Mouse (Mus musculus): ENCODE data around the gene Rpl3. TPM values are rescaled to one million over a fixed set of nuclear protein-coding genes. Genes with fewer than 3 reads are reported as not detected.
A peak's percentile ranks its signal among the peaks of the same experiment; 100 is the strongest.

Rpl3 gene
- total and polyA plus RNA-seq, 2 experiments = 304 to 399 TPM

DNA sequence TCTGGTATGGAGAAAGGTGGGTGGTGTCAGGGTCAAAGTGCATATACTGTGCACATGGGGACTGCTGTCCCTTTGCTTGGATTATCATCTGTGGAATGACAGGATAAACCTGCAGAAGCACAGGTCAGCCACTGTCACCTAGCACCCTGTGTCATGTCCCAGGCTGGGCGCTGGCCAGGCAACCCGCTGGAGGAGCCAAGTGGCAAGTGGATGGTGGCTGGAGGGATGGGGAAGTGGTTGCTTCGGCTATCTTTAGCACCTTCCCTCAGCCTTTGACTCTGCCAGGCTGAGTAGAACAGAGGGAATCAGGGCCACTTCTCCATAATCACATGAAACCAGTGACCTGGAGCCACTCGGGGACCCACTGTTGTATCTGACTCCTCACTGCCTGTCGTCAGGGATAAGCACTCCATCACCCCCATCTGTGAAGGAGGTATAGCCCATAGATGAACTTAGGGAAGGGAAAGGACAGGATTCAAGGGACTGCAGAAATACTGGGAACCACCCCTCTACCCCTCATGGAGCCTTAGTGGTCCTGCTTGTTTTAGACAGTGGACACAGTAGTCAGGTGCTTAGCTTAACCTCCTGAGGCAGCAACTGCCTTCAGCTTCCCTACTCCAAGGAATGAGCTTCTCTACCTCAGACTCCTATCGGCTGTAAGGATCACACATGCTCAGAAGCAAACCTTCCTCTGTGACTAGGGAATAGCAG is 16.9 kb downstream of the Rpl3 start:
- peaks cover 27% of the 10 kb centered on the region for H3K36me3 ChIP-seq (ENCODE audit: control insufficient read depth, insufficient read depth, low read length)
- 59% methylated on average over 6 of the region's 6 CpGs for WGBS
- no peaks in the 10 kb centered on the region for H3K79me2 ChIP-seq (ENCODE audit: control insufficient read depth, insufficient read depth, low read length)
- no peaks in the 10 kb centered on the region for H3K27me3 ChIP-seq (ENCODE audit: control insufficient read depth, insufficient read depth, low read length)
- peaks cover 3% of the 10 kb centered on the region; the same call in 1 of the 2 replicates for H3K4me1 ChIP-seq (ENCODE audit: control insufficient read depth, insufficient read depth, low read length)
- peak overlapping the region; percentile 24 for H3K27ac ChIP-seq (replicated peaks; ENCODE audit: insufficient read depth, low read depth, low read length)
- DNase-seq (ENCODE audit: extremely low read depth, low read depth, low spot score) = no peak
- TF ChIP-seq CTCF (IDR thresholded peaks at IDR 0.05; ENCODE audit: low read depth, low read length) = no peak
- TF ChIP-seq POLR2A (IDR thresholded peaks at IDR 0.05; ENCODE audit: extremely low read depth, insufficient read depth, low read length) = no peak
- H3K4me3 ChIP-seq (ENCODE audit: insufficient read depth, low read depth, low read length) = no peak overlapping the region
- H3K9ac ChIP-seq (ENCODE audit: low read depth, low read length) = no peak overlapping the region

DNA sequence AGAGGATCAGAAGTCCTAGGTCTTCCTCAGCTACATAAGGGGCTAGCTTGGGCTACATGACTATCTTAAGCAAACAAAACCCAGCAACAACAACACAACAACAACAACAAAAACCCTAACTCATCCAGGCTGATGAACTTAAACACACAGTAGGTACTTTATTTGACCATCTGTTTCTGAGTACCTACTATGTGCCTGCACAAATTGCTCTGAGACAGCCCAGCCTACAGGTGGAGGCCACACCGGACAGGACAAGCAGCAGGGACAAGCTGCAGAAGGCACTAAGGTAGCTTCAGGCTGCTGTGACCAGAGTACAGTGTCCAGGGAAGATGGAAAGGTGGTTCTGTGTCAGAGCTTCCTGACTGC is 18.4 kb downstream of the Rpl3 start:
- WGBS = 97% methylated on average over 1 of the region's 1 CpGs
- no peak overlapping the region for H3K27ac ChIP-seq (replicated peaks; ENCODE audit: insufficient read depth, low read depth, low read length)

DNA sequence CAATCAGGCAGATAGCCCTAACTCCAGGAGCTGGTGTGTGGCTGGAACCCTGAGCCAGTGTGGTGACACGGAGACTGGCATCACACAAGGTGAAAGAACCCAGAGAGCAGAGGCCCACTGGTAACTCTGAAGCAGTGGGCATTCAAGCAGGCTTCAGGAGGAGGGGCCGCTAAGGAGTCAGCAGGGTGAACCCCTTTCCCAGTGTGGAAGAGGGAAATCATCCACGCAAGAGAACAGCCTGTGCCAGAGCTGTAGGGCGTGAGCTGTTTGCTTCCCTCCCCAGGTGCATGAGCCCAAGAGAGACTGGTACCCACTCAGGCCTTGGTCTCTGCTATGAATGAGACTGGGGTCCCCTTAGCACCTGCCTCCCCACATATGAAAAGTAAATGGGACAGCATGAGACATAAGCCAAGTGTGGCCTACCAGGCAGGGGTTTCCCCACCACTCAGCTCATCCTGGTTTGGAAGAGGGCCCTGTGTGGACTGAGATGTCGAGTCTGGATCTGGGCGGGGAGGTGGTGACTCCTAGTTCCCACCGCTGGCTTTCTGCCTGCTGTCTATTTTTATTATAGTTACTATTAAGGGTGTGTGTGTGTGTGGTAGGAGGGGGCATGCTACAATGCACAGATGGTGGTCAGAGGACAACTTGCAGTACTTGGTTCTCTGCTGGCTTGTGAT is 19.0 kb downstream of the Rpl3 start:
- Histone ChIP-seq H3K4me1 (ENCODE audit: control insufficient read depth, insufficient read depth, low read length) (peaks cover 3% of the 10 kb centered on the region; the same call in 1 of the 2 replicates), H3K27ac (replicated peaks; ENCODE audit: insufficient read depth, low read depth, low read length) (peak overlapping the region; percentile 28; the same call in 1 of the 2 replicates), H3K36me3 (ENCODE audit: control insufficient read depth, insufficient read depth, low read length) (peaks cover 7% of the 10 kb centered on the region; the same call in 1 of the 2 replicates), H3K4me3 (ENCODE audit: insufficient read depth, low read depth, low read length) (no peak overlapping the region), H3K27me3 (ENCODE audit: control insufficient read depth, insufficient read depth, low read length) (no peaks in the 10 kb centered on the region), H3K9ac (ENCODE audit: low read depth, low read length) (no peak overlapping the region), H3K79me2 (ENCODE audit: control insufficient read depth, insufficient read depth, low read length) (no peaks in the 10 kb centered on the region)
- WGBS = 82% methylated on average over 7 of the region's 7 CpGs
- no peak for DNase-seq (ENCODE audit: extremely low read depth, low read depth, low spot score)
- TF ChIP-seq POLR2A (IDR thresholded peaks at IDR 0.05; ENCODE audit: extremely low read depth, insufficient read depth, low read length) = no peak
- TF ChIP-seq CTCF (IDR thresholded peaks at IDR 0.05; ENCODE audit: low read depth, low read length) = no peak

More for the DNA sequence above, 18.4 kb downstream of the Rpl3 start:
- peaks cover 12% of the 10 kb centered on the region; the same call in 1 of the 2 replicates for H3K36me3 ChIP-seq (ENCODE audit: control insufficient read depth, insufficient read depth, low read length)
- no peak overlapping the region for H3K4me3 ChIP-seq (ENCODE audit: insufficient read depth, low read depth, low read length)
- no peaks in the 10 kb centered on the region for H3K27me3 ChIP-seq (ENCODE audit: control insufficient read depth, insufficient read depth, low read length)
- H3K4me1 ChIP-seq (ENCODE audit: control insufficient read depth, insufficient read depth, low read length) = peaks cover 3% of the 10 kb centered on the region; the same call in 1 of the 2 replicates
- no peak for DNase-seq (ENCODE audit: extremely low read depth, low read depth, low spot score)
- H3K9ac ChIP-seq (ENCODE audit: low read depth, low read length) = no peak overlapping the region
- no peak for TF ChIP-seq CTCF (IDR thresholded peaks at IDR 0.05; ENCODE audit: low read depth, low read length)
- no peak for TF ChIP-seq POLR2A (IDR thresholded peaks at IDR 0.05; ENCODE audit: extremely low read depth, insufficient read depth, low read length)
- H3K79me2 ChIP-seq (ENCODE audit: control insufficient read depth, insufficient read depth, low read length) = no peaks in the 10 kb centered on the region

DNA sequence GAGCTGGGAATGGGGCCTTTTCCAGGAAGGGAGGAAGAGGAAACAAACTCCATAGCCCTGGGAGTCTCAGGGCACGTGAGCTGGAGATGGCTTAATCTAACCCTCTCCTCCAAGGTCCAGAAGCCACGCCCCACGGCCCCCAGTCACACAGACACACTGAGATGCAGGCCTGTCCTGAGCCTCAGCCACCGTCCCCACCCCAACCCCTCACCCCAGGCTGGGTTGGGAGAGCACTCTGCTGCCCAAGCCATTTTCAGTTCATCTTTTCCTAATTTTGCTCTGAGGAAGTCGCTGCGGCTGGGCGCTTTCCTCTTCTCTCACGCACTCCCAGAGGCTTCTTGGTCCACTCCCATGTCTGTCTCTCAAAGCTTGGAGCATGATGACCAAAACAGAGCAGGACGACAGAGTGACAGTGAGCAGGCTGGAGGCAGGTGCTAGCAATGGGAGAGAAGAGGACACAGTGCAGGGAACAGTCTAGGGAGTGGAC is 19.7 kb downstream of the Rpl3 start:
- no peak overlapping the region for H3K9ac ChIP-seq (ENCODE audit: low read depth, low read length)
- H3K4me1 ChIP-seq (ENCODE audit: control insufficient read depth, insufficient read depth, low read length) = peaks cover 3% of the 10 kb centered on the region; the same call in 1 of the 2 replicates
- TF ChIP-seq CTCF (IDR thresholded peaks at IDR 0.05; ENCODE audit: low read depth, low read length) (no peak), POLR2A (IDR thresholded peaks at IDR 0.05; ENCODE audit: extremely low read depth, insufficient read depth, low read length) (no peak)
- no peak overlapping the region; the same call in 1 of the 2 replicates for H3K27ac ChIP-seq (replicated peaks; ENCODE audit: insufficient read depth, low read depth, low read length)
- no peak overlapping the region for H3K4me3 ChIP-seq (ENCODE audit: insufficient read depth, low read depth, low read length)
- H3K79me2 ChIP-seq (ENCODE audit: control insufficient read depth, insufficient read depth, low read length) = no peaks in the 10 kb centered on the region
- DNase-seq (ENCODE audit: extremely low read depth, low read depth, low spot score) = peak; percentile 34
- 36% methylated on average over 9 of the region's 9 CpGs for WGBS
- H3K36me3 ChIP-seq (ENCODE audit: control insufficient read depth, insufficient read depth, low read length) = peaks cover 1% of the 10 kb centered on the region; the same call in 1 of the 2 replicates
- no peaks in the 10 kb centered on the region for H3K27me3 ChIP-seq (ENCODE audit: control insufficient read depth, insufficient read depth, low read length)

DNA sequence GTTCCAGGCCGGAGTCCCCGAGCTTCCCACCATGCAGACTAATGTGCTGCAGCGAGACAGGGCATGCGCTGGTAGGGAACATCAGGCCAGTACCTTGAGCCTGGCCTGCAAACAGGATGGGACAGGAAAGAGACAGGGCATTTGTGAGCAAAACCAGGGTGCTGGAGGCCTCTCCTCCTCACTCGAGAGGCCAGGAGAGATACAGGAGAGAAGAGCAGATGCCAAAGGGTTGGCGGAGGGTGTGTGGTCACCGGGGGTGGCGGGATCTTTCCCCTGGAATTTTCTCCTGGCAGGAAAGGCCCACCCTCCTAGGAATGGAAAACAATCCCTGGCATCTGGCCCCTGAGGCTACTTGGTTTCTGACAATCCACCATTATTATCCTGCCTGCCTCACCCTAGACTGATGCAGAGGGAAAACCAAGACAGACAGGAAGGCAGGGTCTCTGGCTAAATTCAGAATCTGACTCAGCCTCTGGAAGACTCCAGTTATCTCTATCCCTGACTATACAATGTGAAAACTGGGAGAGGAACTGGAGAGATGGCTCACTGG is 21.5 kb downstream of the Rpl3 start:
- Histone ChIP-seq H3K9ac (ENCODE audit: low read depth, low read length) (no peak overlapping the region), H3K4me3 (ENCODE audit: insufficient read depth, low read depth, low read length) (no peak overlapping the region), H3K27me3 (ENCODE audit: control insufficient read depth, insufficient read depth, low read length) (no peaks in the 10 kb centered on the region), H3K4me1 (ENCODE audit: control insufficient read depth, insufficient read depth, low read length) (peaks cover 3% of the 10 kb centered on the region; the same call in 1 of the 2 replicates), H3K27ac (replicated peaks; ENCODE audit: insufficient read depth, low read depth, low read length) (no peak overlapping the region), H3K79me2 (ENCODE audit: control insufficient read depth, insufficient read depth, low read length) (no peaks in the 10 kb centered on the region), H3K36me3 (ENCODE audit: control insufficient read depth, insufficient read depth, low read length) (no peaks in the 10 kb centered on the region)
- DNase-seq (ENCODE audit: extremely low read depth, low read depth, low spot score) = no peak
- 90% methylated on average over 8 of the region's 8 CpGs for WGBS
- no peak for TF ChIP-seq POLR2A (IDR thresholded peaks at IDR 0.05; ENCODE audit: extremely low read depth, insufficient read depth, low read length)
- TF ChIP-seq CTCF (IDR thresholded peaks at IDR 0.05; ENCODE audit: low read depth, low read length) = no peak

All from liver, adult 2 months (tissue).